Mouse (Mus musculus) embryo, embryonic 9.5 days (tissue): ENCODE data around the gene Slc25a22.

ENCODE experiments used
- DNase-seq: peaks from one replicate; pipeline ENCODE4 v3.0.0-alpha.2; 2017; ENCODE audit errors: extremely low spot score

Slc25a22 gene

GRCm38 (mm10) chr7:141472226-141472625 lies 34.5 kb upstream of the Slc25a22 start:
- DNase-seq = no peak

- no peak for DNase-seq
These were observed 33.5 kb upstream of the Slc25a22 start for GRCm38 (mm10) chr7:141471236-141471635.

- DNase-seq = no peak
These were observed 32.9 kb upstream of the Slc25a22 start for GRCm38 (mm10) chr7:141470637-141470944.

GRCm38 (mm10) chr7:141469901-141470636 lies 32.4 kb upstream of the Slc25a22 start:
- no peak for DNase-seq

- DNase-seq = no peak
These were observed 31.7 kb upstream of the Slc25a22 start for GRCm38 (mm10) chr7:141469352-141469751.

GRCm38 (mm10) chr7:141468522-141469211 lies 31.0 kb upstream of the Slc25a22 start:
- DNase-seq = peak; percentile 76

GRCm38 (mm10) chr7:141468164-141468521 lies 30.5 kb upstream of the Slc25a22 start:
- DNase-seq = no peak

- peak; percentile 88 for DNase-seq
These were observed 29.7 kb upstream of the Slc25a22 start, which contains the start of gene Cd151 for GRCm38 (mm10) chr7:141467230-141468030. Gene Cd151 (plus strand): TSS chr7:141467392.

- DNase-seq = no peak
These were observed 29.0 kb upstream of the Slc25a22 start for GRCm38 (mm10) chr7:141466607-141467148.

GRCm38 (mm10) chr7:141466045-141466394 lies 28.3 kb upstream of the Slc25a22 start:
- DNase-seq = no peak

- DNase-seq = no peak
These were observed 27.8 kb upstream of the Slc25a22 start for GRCm38 (mm10) chr7:141465388-141466044.

- DNase-seq = no peak
These were observed 27.0 kb upstream of the Slc25a22 start for GRCm38 (mm10) chr7:141464603-141465201.

- DNase-seq = no peak
These were observed 26.3 kb upstream of the Slc25a22 start for GRCm38 (mm10) chr7:141463824-141464602.

GRCm38 (mm10) chr7:141462333-141462821 lies 24.7 kb upstream of the Slc25a22 start:
- DNase-seq = no peak

GRCm38 (mm10) chr7:141461521-141462332 lies 24.0 kb upstream of the Slc25a22 start:
- no peak for DNase-seq

GRCm38 (mm10) chr7:141460391-141461113 lies 22.9 kb upstream of the Slc25a22 start, which contains the start of gene Cracr2b:
Gene Cracr2b (plus strand): TSS chr7:141461094.
- no peak for DNase-seq

- no peak for DNase-seq
These were observed 22.3 kb upstream of the Slc25a22 start for GRCm38 (mm10) chr7:141460001-141460390.

GRCm38 (mm10) chr7:141459301-141459711 lies 21.6 kb upstream of the Slc25a22 start:
- DNase-seq = no peak

GRCm38 (mm10) chr7:141458661-141459060 lies 21.0 kb upstream of the Slc25a22 start:
- no peak for DNase-seq
